Mouse (Mus musculus) MEL (cell line): ENCODE data around the gene Suox. TPM values are rescaled to one million over a fixed set of nuclear protein-coding genes. Genes with fewer than 3 reads are reported as not detected.

Experiments used
- DNase-seq: peaks from one replicate; pipeline ENCODE4 v3.0.0; 2011; ENCODE audit warnings: low read depth, low spot score
- H3K27ac ChIP-seq: 2 replicates; pipeline ENCODE4 v1.5.1; 2012; ENCODE audit warnings: low read depth, mild to moderate bottlenecking, control low read depth, low read length, moderate library complexity; ENCODE audit not compliant: control insufficient read depth
- H3K27me3 ChIP-seq, 2 experiments: fragments of 150-350 bp in 1 of 2; sonication (generic) in 1 of 2; 2 replicates each; pipeline ENCODE4 v1.6.1; 2012; ENCODE audit warnings: low read length in 2 of 2, mild to moderate bottlenecking in 2 of 2, improper control_type of control experiment in 1 of 2, moderate library complexity in 1 of 2; ENCODE audit not compliant: insufficient read depth in 2 of 2, control insufficient read depth in 1 of 2
- H3K36me3 ChIP-seq, 2 experiments: 2 replicates each; pipeline ENCODE4 v1.6.1; 2012 to 2014; ENCODE audit warnings: low read length in 2 of 2, improper control_type of control experiment in 1 of 2, inconsistent platforms in 1 of 2, mild to moderate bottlenecking in 1 of 2; ENCODE audit not compliant: insufficient read depth in 2 of 2, control insufficient read depth in 1 of 2
- H3K4me1 ChIP-seq, 2 experiments: fragments of 150-350 bp in 1 of 2; sonication (generic) in 1 of 2; 2 replicates each; pipeline ENCODE4 v1.6.1; 2012; ENCODE audit warnings: low read length in 2 of 2, improper control_type of control experiment in 1 of 2, mild to moderate bottlenecking in 1 of 2; ENCODE audit not compliant: insufficient read depth in 2 of 2, control insufficient read depth in 1 of 2
- H3K4me3 ChIP-seq, 2 experiments: fragments of 150-350 bp in 1 of 2; sonication (generic) in 1 of 2; 2 replicates each; pipeline ENCODE4 v1.5.1; 2012; ENCODE audit warnings: low read depth in 2 of 2, low read length in 2 of 2, mild to moderate bottlenecking in 2 of 2, moderate library complexity in 2 of 2, control low read depth in 1 of 2, improper control_type of control experiment in 1 of 2; ENCODE audit not compliant: control insufficient read depth in 1 of 2, insufficient read depth in 1 of 2
- H3K79me2 ChIP-seq: 2 replicates; pipeline ENCODE4 v1.6.1; 2012; ENCODE audit warnings: mild to moderate bottlenecking, low read length, moderate library complexity; ENCODE audit not compliant: control insufficient read depth, poor library complexity, insufficient read depth
- H3K9ac ChIP-seq: 2 replicates; pipeline ENCODE4 v1.6.1; 2012; ENCODE audit warnings: low read depth, mild to moderate bottlenecking, control low read depth, low read length, moderate library complexity; ENCODE audit not compliant: control insufficient read depth, poor library complexity, severe bottlenecking
- H3K9me3 ChIP-seq: fragments of 150-350 bp; sonication (generic); replicated peaks from 2 replicates; pipeline ENCODE4 v1.6.1; 2012; ENCODE audit warnings: mild to moderate bottlenecking, low read length, improper control_type of control experiment, moderate library complexity; ENCODE audit not compliant: insufficient read depth
- BHLHE40 ChIP-seq: IDR thresholded peaks from 2 replicates; pipeline ENCODE4 v1.6.1; 2012; ENCODE audit warnings: low read depth, mild to moderate bottlenecking, inconsistent platforms, low read length, improper control_type of control experiment, borderline replicate concordance
- CHD1 ChIP-seq: IDR thresholded peaks from 2 replicates; pipeline ENCODE4 v1.6.1; 2012; ENCODE audit warnings: low read depth, mild to moderate bottlenecking, inconsistent platforms, low read length, improper control_type of control experiment
- CHD2 ChIP-seq: IDR thresholded peaks from 2 replicates; pipeline ENCODE4 v1.6.1; 2011; ENCODE audit warnings: low read length, improper control_type of control experiment
- CTCF ChIP-seq, 3 experiments: IDR thresholded peaks in 2 of 3; conservative IDR thresholded peaks in 1 of 3; 2 replicates each; pipeline ENCODE4 v1.5.1; 2011 to 2012; ENCODE audit warnings: low read length in 3 of 3, low read depth in 2 of 3, mild to moderate bottlenecking in 2 of 3, improper control_type of control experiment in 1 of 3, inconsistent platforms in 1 of 3, mixed read lengths in 1 of 3, moderate library complexity in 1 of 3; ENCODE audit not compliant: control insufficient read depth in 1 of 3, insufficient read depth in 1 of 3, poor library complexity in 1 of 3, severe bottlenecking in 1 of 3
- EP300 ChIP-seq, 2 experiments: IDR thresholded peaks; 2 replicates each; pipeline ENCODE4 v1.6.1; 2011; ENCODE audit warnings: improper control_type of control experiment in 2 of 2, low read length in 2 of 2, low read depth in 1 of 2, mild to moderate bottlenecking in 1 of 2
- ETS1 ChIP-seq: IDR thresholded peaks from 2 replicates; pipeline ENCODE4 v1.6.1; 2012; ENCODE audit warnings: low read depth, mild to moderate bottlenecking, inconsistent platforms, low read length, improper control_type of control experiment, moderate library complexity
- GABPA ChIP-seq: IDR thresholded peaks from 2 replicates; pipeline ENCODE4 v1.6.1; 2012; ENCODE audit warnings: low read depth, mild to moderate bottlenecking, inconsistent platforms, low read length, improper control_type of control experiment, moderate library complexity
- GATA1 ChIP-seq: IDR thresholded peaks from 2 replicates; pipeline ENCODE4 v1.6.1; 2011; ENCODE audit warnings: low read depth, low read length, improper control_type of control experiment
- HCFC1 ChIP-seq: IDR thresholded peaks from 2 replicates; pipeline ENCODE4 v1.6.1; 2012; ENCODE audit warnings: low read depth, mild to moderate bottlenecking, inconsistent platforms, low read length, improper control_type of control experiment, moderate library complexity
- JUND ChIP-seq: IDR thresholded peaks from 2 replicates; pipeline ENCODE4 v1.6.1; 2011; ENCODE audit warnings: low read depth, mild to moderate bottlenecking, improper control_type of control experiment, low read length
- KAT2A ChIP-seq: conservative IDR thresholded peaks from 2 replicates; pipeline ENCODE4 v1.6.1; 2012; ENCODE audit warnings: low read depth, low read length, improper control_type of control experiment, inconsistent platforms
- MAFK ChIP-seq: IDR thresholded peaks from 2 replicates; pipeline ENCODE4 v1.6.1; 2011; ENCODE audit warnings: low read depth, mild to moderate bottlenecking, low read length, improper control_type of control experiment, borderline replicate concordance
- MAX ChIP-seq: IDR thresholded peaks from 2 replicates; pipeline ENCODE4 v1.6.1; 2011; ENCODE audit warnings: low read length, improper control_type of control experiment
- MXI1 ChIP-seq: IDR thresholded peaks from 2 replicates; pipeline ENCODE4 v1.6.1; 2011; ENCODE audit warnings: mild to moderate bottlenecking, low read depth, low read length, improper control_type of control experiment
- MYB ChIP-seq: IDR thresholded peaks from 2 replicates; pipeline ENCODE4 v1.6.1; 2011; ENCODE audit warnings: mild to moderate bottlenecking, low read depth, low read length, improper control_type of control experiment
- MYC ChIP-seq: IDR thresholded peaks from 2 replicates; pipeline ENCODE4 v1.6.1; 2011; ENCODE audit warnings: low read depth, mild to moderate bottlenecking, low read length, improper control_type of control experiment, moderate library complexity
- NELFE ChIP-seq: IDR thresholded peaks from 2 replicates; pipeline ENCODE4 v1.6.1; 2011; ENCODE audit warnings: low read depth, low read length, improper control_type of control experiment
- NRF1 ChIP-seq: IDR thresholded peaks from 2 replicates; pipeline ENCODE4 v1.6.1; 2014; ENCODE audit warnings: low read depth, mild to moderate bottlenecking, inconsistent platforms, low read length, improper control_type of control experiment, moderate library complexity; ENCODE audit not compliant: poor library complexity, insufficient read depth, severe bottlenecking
- POLR2A ChIP-seq, 2 experiments: IDR thresholded peaks; 2 replicates each; pipeline ENCODE4 v1.6.1; 2011 to 2012; ENCODE audit warnings: low read length in 2 of 2, mild to moderate bottlenecking in 2 of 2, control low read depth in 1 of 2, improper control_type of control experiment in 1 of 2, low read depth in 1 of 2, moderate library complexity in 1 of 2; ENCODE audit not compliant: control insufficient read depth in 1 of 2, insufficient read depth in 1 of 2, poor library complexity in 1 of 2
- POLR2AphosphoS5 ChIP-seq: IDR thresholded peaks from 2 replicates; pipeline ENCODE4 v1.6.1; 2012; ENCODE audit warnings: low read depth, borderline replicate concordance, mild to moderate bottlenecking, inconsistent platforms, low read length, moderate library complexity, mixed read lengths
- RAD21 ChIP-seq: IDR thresholded peaks from 2 replicates; pipeline ENCODE4 v1.6.1; 2011; ENCODE audit warnings: mild to moderate bottlenecking, low read depth, low read length, improper control_type of control experiment
- RCOR1 ChIP-seq: IDR thresholded peaks from 2 replicates; pipeline ENCODE4 v1.6.1; 2012; ENCODE audit warnings: low read depth, mild to moderate bottlenecking, inconsistent platforms, low read length, improper control_type of control experiment
- SIN3A ChIP-seq: IDR thresholded peaks from 2 replicates; pipeline ENCODE4 v1.6.1; 2012; ENCODE audit warnings: low read length, improper control_type of control experiment, inconsistent platforms
- SMC3 ChIP-seq: IDR thresholded peaks from 2 replicates; pipeline ENCODE4 v1.6.1; 2011; ENCODE audit warnings: low read depth, low read length, improper control_type of control experiment
- TAL1 ChIP-seq: IDR thresholded peaks from 2 replicates; pipeline ENCODE4 v1.6.1; 2012; ENCODE audit warnings: mild to moderate bottlenecking, inconsistent platforms, low read length, moderate library complexity, mixed read lengths
- TBP ChIP-seq: IDR thresholded peaks from 2 replicates; pipeline ENCODE4 v1.8.0; 2011; ENCODE audit warnings: low read depth, low read length, improper control_type of control experiment
- TCF12 ChIP-seq: IDR thresholded peaks from 2 replicates; pipeline ENCODE4 v1.6.1; 2014; ENCODE audit warnings: low read depth, mild to moderate bottlenecking, inconsistent platforms, low read length, improper control_type of control experiment, moderate library complexity
- UBTF ChIP-seq: IDR thresholded peaks from 2 replicates; pipeline ENCODE4 v1.6.1; 2012; ENCODE audit warnings: low read depth, mild to moderate bottlenecking, inconsistent platforms, low read length, improper control_type of control experiment, moderate library complexity, borderline replicate concordance; ENCODE audit not compliant: insufficient read depth
- USF1 ChIP-seq: IDR thresholded peaks from 2 replicates; pipeline ENCODE4 v1.6.1; 2014; ENCODE audit warnings: low read depth, mild to moderate bottlenecking, inconsistent platforms, low read length, improper control_type of control experiment, moderate library complexity
- USF2 ChIP-seq, 2 experiments: IDR thresholded peaks; 2 replicates each; pipeline ENCODE4 v1.6.1; 2011 to 2012; ENCODE audit warnings: improper control_type of control experiment in 2 of 2, low read length in 2 of 2, borderline replicate concordance in 1 of 2, inconsistent platforms in 1 of 2, low read depth in 1 of 2, mild to moderate bottlenecking in 1 of 2; ENCODE audit not compliant: insufficient read depth in 1 of 2
- ZC3H11A ChIP-seq: IDR thresholded peaks from 2 replicates; pipeline ENCODE4 v1.6.1; 2012; ENCODE audit warnings: low read depth, mild to moderate bottlenecking, inconsistent platforms, low read length, improper control_type of control experiment
- ZKSCAN1 ChIP-seq: IDR thresholded peaks from 2 replicates; pipeline ENCODE4 v1.6.1; 2012; ENCODE audit warnings: low read depth, mild to moderate bottlenecking, inconsistent platforms, low read length, improper control_type of control experiment, moderate library complexity
- ZMIZ1 ChIP-seq: IDR thresholded peaks from 2 replicates; pipeline ENCODE4 v1.6.1; 2012; ENCODE audit warnings: low read depth, mild to moderate bottlenecking, inconsistent platforms, low read length, improper control_type of control experiment, moderate library complexity
- ZNF384 ChIP-seq: IDR thresholded peaks from 2 replicates; pipeline ENCODE4 v1.6.1; 2012; ENCODE audit warnings: low read depth, mild to moderate bottlenecking, inconsistent platforms, low read length, improper control_type of control experiment
- polyA plus RNA-seq, 2 experiments: library from polyadenylated mRNA; stranded (reverse) in 1 of 2; unstranded in 1 of 2; fragments of >175 nt in 1 of 2; fragments of >200 nt in 1 of 2; gene quantifications; 2 replicates each; pipeline versions ENCODE4 v1.2.1 to v1.2.4; 2012; ENCODE audit warnings: low replicate concordance in 2 of 2, low read depth in 1 of 2; ENCODE audit not compliant: insufficient read length in 2 of 2, insufficient read depth in 1 of 2, missing spikeins in 1 of 2
- total RNA-seq: library from RNA; depleted of rRNA; stranded (reverse); fragments of 300-350 nt; gene quantifications from 2 replicates; pipeline ENCODE4 v1.2.3, GENCODE M21; 2012

Gene Suox
- total and polyA plus RNA-seq, 3 experiments = 4.7 to 7.2 TPM; not detected in 1

DNA sequence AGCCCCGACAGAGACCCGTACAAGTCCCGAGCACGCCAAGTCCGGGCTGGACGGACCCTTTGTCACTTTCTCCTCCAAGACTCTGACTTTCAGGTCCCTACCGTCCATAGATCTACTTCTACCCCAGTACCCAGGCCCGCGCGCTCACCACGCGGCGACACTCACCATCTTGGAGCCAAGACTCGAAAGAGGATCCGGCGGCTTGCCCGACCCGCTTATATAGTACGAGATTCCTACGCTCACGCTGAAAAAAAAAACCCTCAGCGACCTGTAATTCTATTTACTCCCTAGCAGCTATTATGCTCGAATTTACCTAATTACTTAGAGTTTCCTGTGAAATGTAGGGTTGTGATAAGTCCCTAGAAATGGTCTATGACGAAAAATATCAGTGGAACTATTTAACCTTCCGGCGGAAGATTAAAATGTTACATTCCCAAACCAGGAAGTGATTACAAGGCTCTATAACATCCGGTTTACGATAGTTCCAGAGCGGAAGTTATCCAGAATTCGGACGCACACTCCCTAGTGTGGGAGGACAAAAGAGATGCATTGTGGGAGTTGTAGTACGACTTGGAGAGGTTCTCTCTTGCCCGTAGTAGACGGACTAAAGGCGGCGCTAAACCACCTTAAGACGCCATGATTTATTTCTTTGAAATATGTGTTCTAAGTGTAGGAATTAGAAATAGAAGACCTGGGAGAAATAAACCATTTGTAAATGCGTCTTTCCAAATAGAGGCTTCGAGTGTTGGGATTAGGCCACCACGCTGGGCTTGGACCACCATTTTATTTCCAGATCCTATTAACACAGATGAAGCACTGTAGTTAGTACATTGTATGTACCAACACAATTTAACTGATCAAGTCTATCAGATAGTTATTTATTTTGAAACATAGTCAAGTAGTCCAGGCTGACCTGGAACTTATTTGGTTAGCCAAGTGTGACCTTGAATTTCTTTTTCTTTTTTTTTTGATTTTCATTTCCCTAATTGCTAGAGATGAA, 47.3 kb downstream of the Suox start, which contains the start of gene Rps26:
Rps26 (minus strand) TSS at position 437 of the 1,000 bp plus-strand sequence.
- peaks cover 7 to 20% of the 10 kb centered on the region in 2 experiments for H3K36me3 ChIP-seq
- peak within 1 kb of the TSS; percentile 99 for H3K9ac ChIP-seq
- H3K4me1 ChIP-seq = peaks cover 0 to 20% of the 10 kb centered on the region in 2 experiments; a peak in 2 of 4 replicates
- H3K27me3 ChIP-seq = peaks cover 1 to 3% of the 10 kb centered on the region in 2 experiments; a peak in 3 of 4 replicates
- H3K4me3 ChIP-seq = peak within 1 kb of the TSS; percentile 58 to 95
- H3K79me2 ChIP-seq = peaks cover 14% of the 10 kb centered on the region
- H3K27ac ChIP-seq = peak within 1 kb of the TSS; percentile 88
- no peaks in the 10 kb centered on the region for H3K9me3 ChIP-seq
- peak; percentile 99 for DNase-seq
- no peak for TF ChIP-seq GABPA
- TF ChIP-seq ETS1 = peak; percentile 42; the same call in 1 of the 2 replicates
- TF ChIP-seq MAX = peak; percentile 86
- TF ChIP-seq CTCF (IDR thresholded peaks at IDR 0.05 in 2 of 3, conservative IDR thresholded peaks at IDR 0.05 in 1 of 3; ENCODE audit: control insufficient read depth in 1 of 3, insufficient read depth in 1 of 3, low read depth in 2 of 3, low read length in 3 of 3, poor library complexity in 1 of 3, severe bottlenecking in 1 of 3) = peak in 2 of 3 experiments; percentile 6 to 59; a peak in 2 of 6 replicates
- TF ChIP-seq HCFC1 = peak; percentile 99
- peak; percentile 99 for TF ChIP-seq NELFE
- peak; percentile 70; the same call in 1 of the 2 replicates for TF ChIP-seq ZKSCAN1
- peak; percentile 79 for TF ChIP-seq MXI1
- TF ChIP-seq GATA1 = peak; percentile 68
- no peak for TF ChIP-seq BHLHE40
- no peak for TF ChIP-seq ZC3H11A
- peak; percentile 80 for TF ChIP-seq TCF12
- TF ChIP-seq NRF1 = peak; percentile 68
- TF ChIP-seq SIN3A = peak; percentile 94
- TF ChIP-seq EP300 (IDR thresholded peaks at IDR 0.05; ENCODE audit: low read depth in 1 of 2, low read length in 2 of 2) = peak in 1 of 2 experiments; percentile 18; a peak in 1 of 4 replicates
- TF ChIP-seq POLR2AphosphoS5 = peak; percentile 89; the same call in 1 of the 2 replicates
- TF ChIP-seq ZMIZ1 = peak; percentile 93; the same call in 1 of the 2 replicates
- TF ChIP-seq RAD21 = peak; percentile 38
- TF ChIP-seq UBTF = no peak
- peak; percentile 48; the same call in 1 of the 2 replicates for TF ChIP-seq SMC3
- TF ChIP-seq POLR2A (IDR thresholded peaks at IDR 0.05; ENCODE audit: control insufficient read depth in 1 of 2, insufficient read depth in 1 of 2, low read depth in 1 of 2, low read length in 2 of 2, poor library complexity in 1 of 2) = peak; percentile 96 to 98
- no peak for TF ChIP-seq RCOR1
- TF ChIP-seq CHD2 = peak; percentile 79
- TF ChIP-seq TAL1 = no peak
- TF ChIP-seq MYC = peak; percentile 98
- TF ChIP-seq MAFK = no peak
- TF ChIP-seq USF1 = peak; percentile 24; the same call in 1 of the 2 replicates
- no peak for TF ChIP-seq MYB
- TF ChIP-seq USF2 (IDR thresholded peaks at IDR 0.05; ENCODE audit: borderline replicate concordance in 1 of 2, insufficient read depth in 1 of 2, low read depth in 1 of 2, low read length in 2 of 2) = no peak
- TF ChIP-seq ZNF384 = peak; percentile 98
- peak; percentile 99 for TF ChIP-seq KAT2A
- peak; percentile 99 for TF ChIP-seq TBP
- TF ChIP-seq CHD1 = no peak
- TF ChIP-seq JUND = 0 out of 2 replicates have a peak, but pooled peaks have one; percentile 58
